ENCODE assay signal across 17 mouse cellular contexts in the genomic region with DNA sequence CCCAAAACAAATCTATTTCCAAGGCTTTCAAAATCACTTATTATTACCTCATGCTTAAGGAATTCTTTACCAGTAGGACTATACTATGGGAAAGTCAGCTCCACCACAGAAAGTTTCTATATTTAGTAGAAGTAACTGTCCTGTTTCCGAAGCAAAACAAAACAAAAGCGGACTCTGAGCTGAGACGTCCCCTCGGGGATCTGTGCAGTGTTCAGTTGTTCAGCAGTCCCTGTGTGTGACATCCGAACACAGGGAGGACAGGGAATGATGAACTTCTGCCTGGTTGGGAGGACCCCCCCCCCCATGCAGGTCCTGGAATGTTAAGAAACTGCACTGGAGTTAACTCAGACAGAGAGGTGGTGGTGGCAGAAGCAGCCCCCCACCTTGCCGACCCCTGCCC. TPM values are rescaled to one million over a fixed set of nuclear protein-coding genes. Genes with fewer than 3 reads are reported as not detected.
DNase-seq lines count a peak whose midpoint lies in the region; ATAC-seq and TF ChIP-seq lines count a peak whose summit lies in the region.
"Had no signal": no experiment of that assay in that cellular context is flagged by ENCODE, and none has a peak within 500 bp of the region (broad histone marks: within the 10 kb centered on the region; RNA-seq: fewer than 3 reads in every experiment).

No protein-coding gene starts in this region.

- no peak for TF ChIP-seq CTCF in intestine, postnatal 0 days (IDR thresholded peaks at IDR 0.05; ENCODE audit: low read depth)

- no peak overlapping the region for H3K9ac ChIP-seq in kidney, embryonic 15.5 days
- H3K9ac ChIP-seq in embryonic facial prominence, embryonic 11.5 days (replicated peaks; ENCODE audit: low read length) = no peak overlapping the region
- no peak overlapping the region for H3K9ac ChIP-seq in intestine, postnatal 0 days (ENCODE audit: low read depth, low read length)
- H3K9ac ChIP-seq: hindbrain, embryonic 14.5 days; limb, embryonic 15.5 days; liver, postnatal 0 days had no signal

- peak overlapping the region; percentile 65 for H3K27ac ChIP-seq in heart, embryonic 10.5 days
- H3K27ac ChIP-seq in kidney, embryonic 15.5 days = no peak overlapping the region
- no peak overlapping the region for H3K27ac ChIP-seq in embryonic facial prominence, embryonic 11.5 days (replicated peaks; ENCODE audit: low read depth, low read length)
- H3K27ac ChIP-seq in intestine, postnatal 0 days (ENCODE audit: low read depth, low read length) = no peak overlapping the region
- H3K27ac ChIP-seq: hindbrain, embryonic 14.5 days; limb, embryonic 15.5 days had no signal

- ATAC-seq in kidney, embryonic 15.5 days (replicated peaks; ENCODE audit: low FRiP score) = no peak
- 0 out of 2 replicates have a peak, but pooled peaks have one; percentile 29 for ATAC-seq in embryonic facial prominence, embryonic 11.5 days (replicated peaks; ENCODE audit: insufficient number of reproducible peaks, low FRiP score, low TSS enrichment, low read depth)
- ATAC-seq in intestine, postnatal 0 days = no peak
- no peak for ATAC-seq in megakaryocyte-erythroid progenitor cell, adult 5-6 weeks (replicated peaks; ENCODE audit: low FRiP score, low TSS enrichment, poor library complexity, severe bottlenecking)
- ATAC-seq: activated CD4-positive, CD25-positive, alpha-beta regulatory T cell, adult 4 months; forebrain, embryonic 14.5 days; liver, postnatal 0 days had no signal

- peaks cover 20% of the 10 kb centered on the region for H3K4me1 ChIP-seq in heart, embryonic 10.5 days
- H3K4me1 ChIP-seq in kidney, embryonic 15.5 days = peaks cover 72% of the 10 kb centered on the region
- H3K4me1 ChIP-seq in embryonic facial prominence, embryonic 11.5 days (ENCODE audit: control insufficient read depth, insufficient read depth, low read length) = no peaks in the 10 kb centered on the region; the same call in 1 of the 2 replicates
- no peaks in the 10 kb centered on the region for H3K4me1 ChIP-seq in intestine, postnatal 0 days (replicated peaks; ENCODE audit: control insufficient read depth, insufficient read depth, low read length)

- peaks cover 3% of the 10 kb centered on the region; the same call in 1 of the 2 replicates for H3K36me3 ChIP-seq in heart, embryonic 10.5 days
- H3K36me3 ChIP-seq in kidney, embryonic 15.5 days = peaks cover under 1% of the 10 kb centered on the region; the same call in 1 of the 2 replicates
- H3K36me3 ChIP-seq in embryonic facial prominence, embryonic 11.5 days (replicated peaks; ENCODE audit: control insufficient read depth, insufficient read depth, low read depth, low read length) = no peaks in the 10 kb centered on the region
- H3K36me3 ChIP-seq in intestine, postnatal 0 days (ENCODE audit: control insufficient read depth, insufficient read depth) = 0 out of 2 replicates have a peak, but pooled peaks cover 6% of the 10 kb centered on the region
- H3K36me3 ChIP-seq: limb, embryonic 15.5 days had no signal

- no peaks in the 10 kb centered on the region for H3K27me3 ChIP-seq in heart, embryonic 10.5 days (ENCODE audit: insufficient read depth, poor library complexity, severe bottlenecking)
- no peaks in the 10 kb centered on the region for H3K27me3 ChIP-seq in kidney, embryonic 15.5 days
- no peaks in the 10 kb centered on the region for H3K27me3 ChIP-seq in embryonic facial prominence, embryonic 11.5 days (ENCODE audit: control insufficient read depth, insufficient read depth, low read length)
- no peaks in the 10 kb centered on the region for H3K27me3 ChIP-seq in intestine, postnatal 0 days (replicated peaks; ENCODE audit: control insufficient read depth, insufficient read depth, low read length)
- H3K27me3 ChIP-seq: limb, embryonic 15.5 days had no signal

- H3K9me3 ChIP-seq in heart, embryonic 10.5 days = no peaks in the 10 kb centered on the region
- no peaks in the 10 kb centered on the region for H3K9me3 ChIP-seq in kidney, embryonic 15.5 days (replicated peaks)
- H3K9me3 ChIP-seq in embryonic facial prominence, embryonic 11.5 days (replicated peaks; ENCODE audit: control insufficient read depth, low read length) = no peaks in the 10 kb centered on the region
- H3K9me3 ChIP-seq in intestine, postnatal 0 days (ENCODE audit: control insufficient read depth) = no peaks in the 10 kb centered on the region
- H3K9me3 ChIP-seq: limb, embryonic 15.5 days had no signal

- WGBS in heart, embryonic 10.5 days = 23% methylated on average over 6 of the region's 6 CpGs
- WGBS in kidney, embryonic 15.5 days = 20% methylated on average over 6 of the region's 6 CpGs
- 32% methylated on average over 6 of the region's 6 CpGs for WGBS in embryonic facial prominence, embryonic 11.5 days
- 47% methylated on average over 6 of the region's 6 CpGs for WGBS in intestine, postnatal 0 days

- 0 out of 2 replicates have a peak overlapping the region, but pooled peaks have one; percentile 31 for H3K4me3 ChIP-seq in heart, embryonic 10.5 days
- no peak overlapping the region for H3K4me3 ChIP-seq in kidney, embryonic 15.5 days (replicated peaks)
- no peak overlapping the region for H3K4me3 ChIP-seq in embryonic facial prominence, embryonic 11.5 days (ENCODE audit: low read depth, low read length)
- no peak overlapping the region for H3K4me3 ChIP-seq in intestine, postnatal 0 days (ENCODE audit: low read depth, low read length)
- H3K4me3 ChIP-seq: limb, embryonic 15.5 days had no signal

- no peak for DNase-seq in heart, embryonic 10.5 days (ENCODE audit: low spot score)
- no peak for DNase-seq in heart, adult 8-10 months (ENCODE audit: low spot score)
- no peak for DNase-seq in kidney, postnatal 4 days
- no peak for DNase-seq in embryonic facial prominence, embryonic 11.5 days (ENCODE audit: low spot score)
- DNase-seq in left cerebral cortex, adult 18-20 months (ENCODE audit: low spot score in 2 of 2) = no peak
- DNase-seq: adrenal gland, postnatal 36 days; cerebellum, postnatal 10 days; kidney, postnatal 10 days; liver, postnatal 0 days; retina, postnatal 1 day had no signal

- peak overlapping the region; percentile 40 for H3K4me2 ChIP-seq in kidney, embryonic 15.5 days
- H3K4me2 ChIP-seq in embryonic facial prominence, embryonic 11.5 days (ENCODE audit: low read depth, low read length) = no peak overlapping the region
- peak overlapping the region; percentile 35 for H3K4me2 ChIP-seq in intestine, postnatal 0 days (replicated peaks; ENCODE audit: low read depth)
- H3K4me2 ChIP-seq: hindbrain, embryonic 14.5 days; limb, embryonic 15.5 days had no signal

RNA-seq across cellular contexts. Expression of a gene that starts 10.7 kb away (rescaled TPM):
- 79.9 and 99.3 TPM in 2 replicates for polyA plus RNA-seq in heart, embryonic 10.5 days (2016; fragmentation: Nextera tagmentation; extraction: Ambion mirVana)
- 10 to 100 TPM; 27.2 to 37.3 (median 31.2) TPM for total RNA-seq in heart, adult 8-10 months (2022)
- polyA plus RNA-seq in kidney, embryonic 15.5 days (2015; fragmentation: Nextera tagmentation; extraction: Ambion mirVana) = 50.2 and 55.0 TPM in 2 replicates
- polyA plus RNA-seq in embryonic facial prominence, embryonic 11.5 days (2014; fragmentation: Nextera tagmentation; extraction: Ambion mirVana) = 135 and 148 TPM in 2 replicates
- polyA plus RNA-seq in intestine, postnatal 0 days (2015; fragmentation: Nextera tagmentation; extraction: Ambion mirVana) = 45.3 and 57.0 TPM in 2 replicates
- total RNA-seq in megakaryocyte-erythroid progenitor cell, adult 5-6 weeks (2014; fragmentation: Nextera tagmentation) = 46.2 and 55.0 TPM in 2 replicates
- total RNA-seq in megakaryocyte-erythroid progenitor cell, adult 5-6 weeks (2017) = 35.0 and 40.4 TPM in 2 replicates
- total RNA-seq in left cerebral cortex, adult 18-20 months (2021) = 100 to 1,000 TPM; 133 to 135 TPM
